Mouse (Mus musculus) G1E (cell line): ENCODE results near the gene Clmn. TPM values are rescaled to one million over a fixed set of nuclear protein-coding genes. Genes with fewer than 3 reads are reported as not detected.

Experiments used
- ATAC-seq: 2 replicates; pipeline ENCODE4 v1.8.0; 2016; ENCODE audit warnings: mild to moderate bottlenecking; ENCODE audit not compliant: insufficient number of reproducible peaks, poor library complexity, low FRiP score, severe bottlenecking; ENCODE audit errors: extremely low read depth
- DNase-seq: peaks from one replicate; pipeline ENCODE4 v3.0.0; 2012; ENCODE audit warnings: low spot score
- H3K27me3 ChIP-seq: 2 replicates; pipeline ENCODE4 v1.6.1; 2012; ENCODE audit warnings: mild to moderate bottlenecking, low read length, inconsistent platforms; ENCODE audit not compliant: insufficient read depth
- H3K36me3 ChIP-seq: replicated peaks from 2 replicates; pipeline ENCODE3; 2012; ENCODE audit warnings: mild to moderate bottlenecking, inconsistent platforms
- H3K4me1 ChIP-seq: 2 replicates; pipeline ENCODE4 v1.6.1; 2012; ENCODE audit warnings: low read depth, low read length, inconsistent platforms, mixed read lengths; ENCODE audit not compliant: insufficient read depth
- H3K4me3 ChIP-seq: 2 replicates; pipeline ENCODE4 v1.5.1; 2012; ENCODE audit warnings: low read depth, mild to moderate bottlenecking, inconsistent platforms, low read length, moderate library complexity, mixed read lengths
- H3K9me3 ChIP-seq: replicated peaks from 2 replicates; pipeline ENCODE4 v1.6.1; 2012; ENCODE audit warnings: inconsistent platforms
- CTCF ChIP-seq: IDR thresholded peaks from 2 replicates; pipeline ENCODE4 v1.5.1; 2012; ENCODE audit warnings: low read depth, low read length, inconsistent platforms, mixed read lengths
- GATA1 ChIP-seq: IDR thresholded peaks from 2 replicates; pipeline ENCODE4 v1.6.1; 2012; ENCODE audit warnings: borderline replicate concordance, low read length, inconsistent platforms, mixed read lengths
- GATA2 ChIP-seq: IDR thresholded peaks from 2 replicates; pipeline ENCODE4 v1.6.1; 2012; ENCODE audit warnings: low read depth, low read length, inconsistent platforms, borderline replicate concordance
- POLR2AphosphoS5 ChIP-seq: IDR thresholded peaks from 2 replicates; pipeline ENCODE4 v1.6.1; 2012; ENCODE audit warnings: low read depth, low read length, inconsistent platforms; ENCODE audit not compliant: insufficient replicate concordance
- TAL1 ChIP-seq: conservative IDR thresholded peaks from 2 replicates; pipeline ENCODE4 v1.6.1; 2012; ENCODE audit warnings: low read depth, low read length, inconsistent platforms, mixed read lengths
- polyA plus RNA-seq: library from polyadenylated mRNA; stranded (reverse); fragments of >175 nt; gene quantifications from 2 replicates; pipeline ENCODE4 v1.2.3, GENCODE M21; 2012
- total RNA-seq, 2 experiments: library from RNA; stranded (forward) in 1 of 2; stranded (reverse) in 1 of 2; fragments of 200-1000 nt in 1 of 2; fragments of >200 nt in 1 of 2; fragmentation: Nextera tagmentation in 1 of 2; gene quantifications; 2 replicates each; pipeline ENCODE4 v1.2.3; 2014 to 2017

The Clmn gene
- total and polyA plus RNA-seq, 3 experiments, result 0.27 TPM; not detected in 2

DNA sequence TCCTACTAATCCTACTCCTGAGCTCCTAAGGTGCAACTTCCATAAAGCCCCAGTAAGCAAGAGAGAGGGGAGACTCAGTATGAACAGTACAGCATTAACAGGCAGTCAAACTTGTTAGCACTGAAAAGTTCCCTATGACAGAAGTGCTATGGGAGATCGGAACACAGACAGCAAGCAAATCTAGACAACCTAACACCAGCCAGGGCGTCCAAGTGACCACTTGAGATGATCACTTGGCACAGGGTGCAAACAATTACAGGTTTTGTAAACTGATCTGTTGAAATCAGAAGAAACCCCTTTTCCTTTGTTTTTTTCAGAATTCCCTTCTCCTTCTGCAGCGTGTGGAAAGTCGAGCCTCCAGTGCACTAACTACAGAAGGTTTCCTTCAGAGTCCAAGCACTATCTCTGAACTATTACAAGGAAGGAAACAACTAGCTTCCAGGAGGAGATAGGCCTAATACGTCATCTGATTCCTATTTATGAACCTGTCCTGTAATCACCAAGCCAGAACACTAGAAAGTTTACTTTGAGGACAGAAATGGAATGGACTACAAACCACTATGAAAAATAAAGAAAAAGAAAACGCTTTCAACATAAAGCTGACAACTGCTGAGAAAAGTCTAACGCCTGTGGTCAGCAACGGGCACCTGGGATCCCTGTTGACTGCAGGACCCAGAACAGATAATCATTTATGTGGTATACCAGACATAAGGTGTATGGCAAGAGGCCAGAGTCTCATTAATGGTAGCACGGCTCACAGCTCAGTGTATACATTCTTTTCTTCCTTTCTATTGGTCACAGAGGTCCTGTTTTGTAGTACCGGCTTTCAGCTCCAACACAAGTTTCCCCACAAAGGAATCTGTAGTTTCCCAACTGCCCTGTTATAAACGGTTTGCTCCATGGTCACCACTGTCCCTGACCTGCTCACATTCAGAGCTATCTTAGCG, 123.8 kb downstream of the Clmn start:
- Histone ChIP-seq H3K36me3 (peaks cover 68% of the 10 kb centered on the region), H3K4me3 (no peak overlapping the region), H3K27me3 (no peaks in the 10 kb centered on the region), H3K9me3 (no peaks in the 10 kb centered on the region), H3K4me1 (peaks cover 32% of the 10 kb centered on the region)
- DNase-seq (no peak), ATAC-seq (no peak)
- TF ChIP-seq GATA1 (no peak), TAL1 (no peak), POLR2AphosphoS5 (no peak), CTCF (no peak), GATA2 (no peak)

DNA sequence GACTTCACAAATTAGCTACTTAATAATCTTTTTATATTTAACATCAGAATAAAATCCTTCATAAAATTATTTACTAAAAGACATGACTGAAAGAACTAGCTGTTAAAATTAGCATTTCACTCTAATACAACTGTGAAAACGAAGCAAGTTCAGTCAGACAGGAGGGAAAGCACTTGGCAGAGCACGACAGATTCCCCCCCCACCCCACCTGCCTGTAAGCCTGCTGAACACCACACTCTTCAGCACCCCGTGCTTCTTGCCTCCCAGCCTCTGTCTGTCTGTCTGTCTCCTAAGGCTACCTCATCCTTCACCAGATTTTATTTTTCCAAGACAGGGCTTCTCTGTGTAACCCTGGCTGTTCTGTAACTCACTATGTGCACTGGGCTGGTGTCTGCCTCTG, 125.9 kb downstream of the Clmn start:
- DNase-seq (no peak), ATAC-seq (no peak)
- no peak overlapping the region for H3K4me3 ChIP-seq
- H3K27me3 ChIP-seq, result no peaks in the 10 kb centered on the region
- peaks cover 76% of the 10 kb centered on the region for H3K36me3 ChIP-seq
- no peaks in the 10 kb centered on the region for H3K9me3 ChIP-seq
- H3K4me1 ChIP-seq, result peaks cover 29% of the 10 kb centered on the region
- TF ChIP-seq CTCF, result no peak
- TF ChIP-seq POLR2AphosphoS5, result no peak
- TF ChIP-seq TAL1, result no peak
- TF ChIP-seq GATA1, result no peak
- TF ChIP-seq GATA2, result no peak

DNA sequence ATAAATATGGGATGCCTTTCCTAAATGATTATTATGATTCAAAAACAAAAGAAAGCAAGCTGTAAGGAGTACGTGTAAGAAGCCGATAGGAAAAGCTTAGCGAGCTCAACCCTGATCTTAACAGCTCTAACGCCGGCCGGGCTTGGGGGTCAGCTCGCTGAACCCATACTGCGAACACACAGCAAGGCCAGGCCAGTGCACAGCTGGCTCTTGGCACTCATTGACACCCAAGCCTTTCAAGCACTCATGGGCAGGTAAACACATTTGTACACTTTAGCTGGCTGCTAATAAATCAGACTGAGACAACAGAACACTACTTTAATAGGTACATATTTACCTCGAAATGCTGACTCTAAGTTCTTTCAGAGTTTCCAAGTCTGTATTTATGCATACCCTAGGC, 126.4 kb downstream of the Clmn start:
- Histone ChIP-seq H3K36me3 (peaks cover 79% of the 10 kb centered on the region), H3K4me1 (peaks cover 27% of the 10 kb centered on the region), H3K27me3 (no peaks in the 10 kb centered on the region), H3K9me3 (no peaks in the 10 kb centered on the region), H3K4me3 (no peak overlapping the region)
- TF ChIP-seq GATA1, result no peak
- TF ChIP-seq TAL1, result no peak
- TF ChIP-seq POLR2AphosphoS5, result no peak
- TF ChIP-seq CTCF, result no peak
- no peak for TF ChIP-seq GATA2
- DNase-seq (no peak), ATAC-seq (no peak)

DNA sequence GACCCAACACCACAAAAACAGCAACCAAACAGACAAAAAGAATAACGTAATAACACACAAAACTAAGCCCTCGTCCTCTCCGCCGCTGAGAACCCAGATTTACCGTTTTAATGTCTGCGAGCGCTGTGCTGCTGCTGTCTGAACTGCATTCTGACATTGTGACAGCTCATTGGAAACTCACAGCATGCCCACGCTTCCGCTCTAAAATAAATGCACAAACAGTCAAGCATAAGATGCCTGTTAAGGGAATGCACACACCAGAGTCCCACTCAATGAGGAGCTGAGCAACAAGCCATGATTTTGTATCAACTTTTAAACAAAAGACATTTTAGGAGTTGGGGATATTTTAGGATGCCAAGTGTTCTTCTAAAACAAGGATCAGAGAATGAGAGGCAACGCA, 127.2 kb downstream of the Clmn start:
- ATAC-seq (no peak), DNase-seq (no peak)
- TF ChIP-seq GATA1 (no peak), GATA2 (no peak), TAL1 (no peak), CTCF (no peak), POLR2AphosphoS5 (no peak)
- Histone ChIP-seq H3K4me1 (peaks cover 20% of the 10 kb centered on the region), H3K4me3 (no peak overlapping the region), H3K9me3 (no peaks in the 10 kb centered on the region), H3K27me3 (no peaks in the 10 kb centered on the region), H3K36me3 (peaks cover 81% of the 10 kb centered on the region)

DNA sequence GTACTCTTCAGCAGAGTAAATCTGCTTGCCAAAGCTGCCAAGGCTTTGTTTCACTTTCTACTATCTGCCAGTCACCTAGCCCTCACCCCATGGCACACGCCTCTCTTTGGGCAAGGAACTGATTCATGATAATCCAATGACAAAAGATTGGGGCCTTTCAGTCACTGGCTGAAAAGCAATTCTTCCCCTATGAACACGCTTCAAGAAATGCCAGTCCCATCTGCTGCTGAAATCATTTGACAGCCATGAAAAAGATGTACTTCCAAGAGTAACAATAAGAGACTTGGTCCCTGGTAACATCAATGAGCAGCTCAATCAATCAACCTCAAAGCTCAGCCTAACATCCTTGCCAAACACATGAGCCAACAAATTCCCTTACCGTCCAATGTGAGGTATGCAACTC, 128.9 kb downstream of the Clmn start:
- no peaks in the 10 kb centered on the region for H3K9me3 ChIP-seq
- peaks cover 92% of the 10 kb centered on the region for H3K36me3 ChIP-seq
- ATAC-seq (no peak), DNase-seq (no peak)
- no peaks in the 10 kb centered on the region for H3K27me3 ChIP-seq
- TF ChIP-seq POLR2AphosphoS5 (no peak), GATA2 (no peak), CTCF (no peak), TAL1 (no peak), GATA1 (no peak)
- H3K4me3 ChIP-seq, result no peak overlapping the region
- H3K4me1 ChIP-seq, result peaks cover 8% of the 10 kb centered on the region; the same call in 1 of the 2 replicates

DNA sequence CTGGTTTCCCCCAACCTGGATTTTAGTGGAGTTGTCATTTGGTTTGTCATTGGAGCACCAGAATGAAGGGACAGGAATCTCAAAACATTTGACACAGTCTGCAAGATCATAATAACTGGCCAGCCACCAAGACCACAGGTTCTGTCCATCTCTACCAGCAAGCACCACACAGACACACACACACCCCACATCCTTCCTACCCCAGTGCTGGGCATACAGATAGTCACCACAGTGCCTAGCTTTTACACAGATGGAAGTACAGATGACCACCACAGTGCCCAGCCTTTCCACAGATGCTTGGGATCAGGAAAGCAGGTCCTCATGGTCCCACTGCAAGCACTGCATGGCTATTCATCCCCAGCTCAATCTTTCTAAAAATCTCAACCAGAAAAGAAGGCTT, 131.7 kb downstream of the Clmn start:
- TF ChIP-seq GATA2 (no peak), TAL1 (no peak), POLR2AphosphoS5 (no peak), CTCF (no peak), GATA1 (no peak)
- Histone ChIP-seq H3K9me3 (no peaks in the 10 kb centered on the region), H3K4me3 (no peak overlapping the region), H3K27me3 (no peaks in the 10 kb centered on the region), H3K4me1 (0 out of 2 replicates have a peak, but pooled peaks cover 3% of the 10 kb centered on the region), H3K36me3 (peaks cover 96% of the 10 kb centered on the region)
- DNase-seq (no peak), ATAC-seq (no peak)
